Mouse (Mus musculus): Measurements from ENCODE around the gene Mtss1l.

Gene Mtss1l

GRCm38 (mm10) chr8:110740629-110741175 lies 19.4 kb downstream of the Mtss1l start:
- DNase-seq (ENCODE audit: low spot score in 2 of 2) = no peak

GRCm38 (mm10) chr8:110741816-110742451 lies 20.7 kb downstream of the Mtss1l start:
- no peak for DNase-seq (ENCODE audit: low spot score in 2 of 2)

GRCm38 (mm10) chr8:110742452-110742818 lies 21.2 kb downstream of the Mtss1l start:
- no peak for DNase-seq (ENCODE audit: low spot score in 2 of 2)

GRCm38 (mm10) chr8:110745162-110745561 lies 23.9 kb downstream of the Mtss1l start:
- DNase-seq (ENCODE audit: low spot score in 2 of 2) = no peak

- no peak for DNase-seq (ENCODE audit: low spot score in 2 of 2)
Observed at GRCm38 (mm10) chr8:110746661-110747060, 25.4 kb downstream of the Mtss1l start.

- no peak for DNase-seq (ENCODE audit: low spot score in 2 of 2)
Observed at GRCm38 (mm10) chr8:110749500-110750170, 28.4 kb downstream of the Mtss1l start.

- no peak for DNase-seq (ENCODE audit: low spot score in 2 of 2)
Observed at GRCm38 (mm10) chr8:110750269-110750668, 29.0 kb downstream of the Mtss1l start.

- DNase-seq (ENCODE audit: low spot score in 2 of 2) = no peak
Observed at GRCm38 (mm10) chr8:110751490-110751889, 30.2 kb downstream of the Mtss1l start.

GRCm38 (mm10) chr8:110754713-110755112 lies 33.4 kb downstream of the Mtss1l start:
- no peak for DNase-seq (ENCODE audit: low spot score in 2 of 2)

GRCm38 (mm10) chr8:110755511-110756170 lies 34.4 kb downstream of the Mtss1l start:
- DNase-seq (ENCODE audit: low spot score in 2 of 2) = peak in 1 of 2 experiments; percentile 59

- DNase-seq (ENCODE audit: low spot score in 2 of 2) = no peak
Observed at GRCm38 (mm10) chr8:110756196-110756595, 34.9 kb downstream of the Mtss1l start.

GRCm38 (mm10) chr8:110760280-110760940 lies 39.1 kb downstream of the Mtss1l start:
- no peak for DNase-seq (ENCODE audit: low spot score in 2 of 2)

GRCm38 (mm10) chr8:110761185-110761584 lies 39.9 kb downstream of the Mtss1l start:
- DNase-seq (ENCODE audit: low spot score in 2 of 2) = no peak

- DNase-seq (ENCODE audit: low spot score in 2 of 2) = no peak
Observed at GRCm38 (mm10) chr8:110761988-110762387, 40.7 kb downstream of the Mtss1l start.

GRCm38 (mm10) chr8:110764671-110765070 lies 43.4 kb downstream of the Mtss1l start:
- DNase-seq (ENCODE audit: low spot score in 2 of 2) = no peak

GRCm38 (mm10) chr8:110767261-110767660 lies 46.0 kb downstream of the Mtss1l start:
- DNase-seq (ENCODE audit: low spot score in 2 of 2) = no peak

- DNase-seq (ENCODE audit: low spot score in 2 of 2) = no peak
Observed at GRCm38 (mm10) chr8:110772452-110772851, 51.2 kb downstream of the Mtss1l start.

GRCm38 (mm10) chr8:110774047-110774446 lies 52.8 kb downstream of the Mtss1l start:
- no peak for DNase-seq (ENCODE audit: low spot score in 2 of 2)

- no peak for DNase-seq (ENCODE audit: low spot score in 2 of 2)
Observed at GRCm38 (mm10) chr8:110774725-110775124, 53.4 kb downstream of the Mtss1l start.

- no peak for DNase-seq (ENCODE audit: low spot score in 2 of 2)
Observed at GRCm38 (mm10) chr8:110775316-110775715, 54.0 kb downstream of the Mtss1l start.

GRCm38 (mm10) chr8:110775721-110776120 lies 54.4 kb downstream of the Mtss1l start:
- no peak for DNase-seq (ENCODE audit: low spot score in 2 of 2)

GRCm38 (mm10) chr8:110776335-110776734 lies 55.1 kb downstream of the Mtss1l start:
- DNase-seq (ENCODE audit: low spot score in 2 of 2) = no peak

Data from frontal cortex, postnatal 25 days (tissue).